Mouse (Mus musculus) adrenal gland, postnatal 36 days (tissue): ENCODE data around the gene Tspoap1. TPM values are rescaled to one million over a fixed set of nuclear protein-coding genes. Genes with fewer than 3 reads are reported as not detected.

Experiments
- DNase-seq, 2 experiments: peaks; one replicate each; pipeline ENCODE4 v3.0.0; 2021; ENCODE audit warnings: mixed read lengths in 1 of 2
- total RNA-seq, 2 experiments: library from RNA; stranded (reverse); gene quantifications; 2 replicates each; pipeline ENCODE4 v1.2.3; 2021

The Tspoap1 gene
- total RNA-seq, 2 experiments from 2014 or later = 3.5 to 5.0 TPM

DNA sequence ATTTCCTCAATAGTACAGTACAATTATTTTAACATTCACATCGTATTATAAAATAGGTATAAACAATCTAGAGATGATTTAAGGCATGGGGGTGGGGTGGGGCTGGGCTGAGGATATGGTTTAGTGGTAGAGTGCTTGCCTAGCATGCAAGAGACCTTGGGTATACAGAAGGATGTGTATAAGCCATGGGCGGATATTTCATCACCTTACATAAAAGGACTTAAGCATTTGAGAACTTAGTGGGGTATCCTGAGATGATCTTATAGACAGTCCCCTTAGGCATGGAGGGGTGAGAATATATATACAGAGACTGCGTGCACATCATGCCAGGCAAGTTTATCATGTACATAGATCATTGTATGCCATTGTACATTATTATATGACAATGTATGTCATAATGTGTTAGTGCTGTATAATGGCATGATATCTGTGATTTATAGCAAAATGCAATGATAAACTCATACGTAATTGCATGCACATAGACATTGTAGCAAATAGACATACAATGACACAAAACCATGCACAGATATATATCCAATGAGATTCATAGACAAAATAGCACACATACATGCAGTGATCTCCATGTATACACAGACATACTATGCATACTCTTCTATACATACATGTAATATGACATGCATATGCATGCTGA is 1.3 kb upstream of the Tspoap1 start:
- DNase-seq = no peak

DNA sequence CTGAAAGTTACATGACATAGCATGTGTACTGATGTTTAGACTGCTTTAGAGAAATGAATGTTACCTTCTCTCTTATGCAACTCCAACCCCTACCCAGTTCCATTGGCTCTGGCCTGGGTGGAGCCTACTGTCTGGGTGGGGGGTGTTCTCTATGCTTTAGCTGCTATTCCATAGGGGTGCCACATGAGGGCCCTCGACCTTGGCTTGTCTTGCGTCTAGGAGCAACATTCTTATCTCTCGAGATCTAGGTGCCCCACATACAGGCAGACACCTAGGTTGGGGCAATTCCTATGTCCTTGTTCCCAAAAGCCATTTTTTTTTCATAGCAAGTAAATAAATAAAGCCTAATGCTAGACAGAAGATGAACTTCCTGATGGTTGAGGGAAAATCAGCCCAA is 734 bp upstream of the Tspoap1 start:
- peak in 1 of 2 experiments; percentile 43 for DNase-seq

- DNase-seq = no peak
Measured at GRCm38 (mm10) chr11:87761181-87761721, 910 bp downstream of the Tspoap1 start.

GRCm38 (mm10) chr11:87761806-87762701 is 1.7 kb downstream of the Tspoap1 start:
- no peak for DNase-seq

DNA sequence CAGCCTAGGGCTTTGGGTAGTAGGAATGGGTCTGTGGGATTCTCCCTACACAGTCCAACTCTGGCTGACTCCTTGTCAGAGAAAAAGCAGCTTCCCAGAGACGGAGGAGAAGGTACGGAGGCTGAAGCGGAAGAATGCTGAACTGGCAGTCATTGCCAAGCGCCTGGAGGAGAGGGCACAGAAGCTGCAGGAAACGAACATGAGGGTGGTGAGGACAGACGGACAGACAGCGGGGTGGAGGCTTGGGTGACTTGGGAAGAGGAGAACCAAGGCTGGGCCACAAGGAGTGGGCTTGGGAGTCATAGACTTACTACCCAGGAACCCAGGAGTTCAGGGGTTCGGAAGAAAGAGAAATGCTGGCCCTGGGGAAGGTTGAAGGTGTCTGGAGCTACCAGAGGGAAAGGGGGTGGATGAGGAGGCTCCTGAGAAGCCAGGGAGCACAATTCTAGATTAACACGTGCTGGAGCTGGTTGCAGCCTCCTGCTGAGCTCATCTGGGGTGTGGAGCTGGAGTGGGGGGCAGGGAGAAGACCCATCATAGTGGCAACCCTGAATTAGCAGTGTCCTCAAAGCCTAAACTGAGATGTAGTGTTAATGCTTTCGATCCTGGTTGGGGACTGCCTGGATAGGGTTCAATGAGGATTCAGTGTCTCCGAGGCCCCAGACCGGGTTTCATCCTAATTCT is 2.5 kb downstream of the Tspoap1 start:
- DNase-seq = no peak

- DNase-seq = peak; percentile 51 to 56
Measured at GRCm38 (mm10) chr11:87763511-87763987, 3.2 kb downstream of the Tspoap1 start.

DNA sequence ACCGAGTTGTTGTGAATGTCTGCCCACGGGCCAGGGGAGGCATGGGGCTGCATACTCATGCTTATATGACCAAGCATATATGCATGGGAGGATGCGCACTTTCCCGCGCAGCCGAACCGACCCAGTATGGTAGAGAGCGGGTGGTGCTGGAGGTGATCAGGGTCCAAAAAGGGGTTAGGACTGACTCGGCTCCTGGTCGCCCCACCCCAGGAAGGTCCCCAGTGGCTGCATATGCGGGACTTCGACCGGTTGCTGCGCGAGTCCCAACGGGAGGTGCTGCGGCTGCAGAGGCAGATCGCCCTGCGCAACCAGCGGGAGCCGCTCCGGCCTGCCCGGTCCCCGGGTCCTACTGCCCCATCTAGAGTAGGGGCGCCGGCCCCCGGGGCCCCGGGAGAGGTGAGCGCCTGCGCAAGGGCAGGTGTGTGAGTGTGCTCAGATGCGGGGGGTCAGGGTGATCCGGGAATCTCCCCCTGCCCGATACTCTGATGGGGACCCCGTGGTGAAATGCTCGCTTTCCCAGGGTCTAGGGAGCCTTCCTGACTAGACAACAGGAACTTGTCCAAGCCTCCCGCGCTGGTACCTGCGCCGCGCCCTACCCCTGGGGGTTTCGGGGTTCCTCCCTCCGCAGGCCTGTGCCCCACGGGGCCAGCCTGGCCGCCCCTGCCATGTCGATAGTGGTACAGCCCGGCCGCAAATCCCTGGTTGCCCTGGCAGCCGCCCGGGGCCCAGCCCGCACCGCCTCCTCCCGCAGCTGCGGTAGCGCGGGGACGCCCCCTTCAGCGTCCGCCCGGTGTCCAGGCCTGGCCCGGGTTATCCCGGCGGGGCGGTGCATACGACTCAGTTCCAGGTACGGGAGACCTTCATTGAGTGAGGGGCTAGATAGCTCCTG is 3.9 kb downstream of the Tspoap1 start:
- peak; percentile 59 to 77 for DNase-seq

DNA sequence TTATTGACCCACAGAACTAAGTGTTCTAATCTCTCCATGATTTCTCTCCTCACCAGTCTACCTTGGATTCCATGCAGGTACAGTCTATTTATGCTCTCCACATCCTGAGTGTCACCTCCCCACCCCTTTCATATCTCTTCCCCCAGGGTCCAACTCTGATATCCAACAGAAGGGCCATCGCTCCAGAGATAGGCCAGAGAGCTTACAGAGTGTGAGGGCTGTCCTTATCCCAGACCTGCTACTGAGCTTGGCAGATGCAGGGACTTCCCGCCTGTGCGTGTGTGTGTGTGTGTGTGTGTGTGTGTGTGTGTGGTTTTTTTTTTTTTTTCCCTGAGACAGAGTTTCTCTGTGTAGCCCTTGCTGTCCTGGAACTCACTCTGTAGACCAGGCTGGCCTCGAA is 8.4 kb downstream of the Tspoap1 start:
- no peak for DNase-seq

- DNase-seq = peak; percentile 78 to 89
Measured at GRCm38 (mm10) chr11:87770989-87771388, 10.6 kb downstream of the Tspoap1 start.

- no peak for DNase-seq
Measured at GRCm38 (mm10) chr11:87772354-87772753, 12.0 kb downstream of the Tspoap1 start.

GRCm38 (mm10) chr11:87778100-87778765 is 17.9 kb downstream of the Tspoap1 start:
- peak; percentile 74 to 76 for DNase-seq

DNA sequence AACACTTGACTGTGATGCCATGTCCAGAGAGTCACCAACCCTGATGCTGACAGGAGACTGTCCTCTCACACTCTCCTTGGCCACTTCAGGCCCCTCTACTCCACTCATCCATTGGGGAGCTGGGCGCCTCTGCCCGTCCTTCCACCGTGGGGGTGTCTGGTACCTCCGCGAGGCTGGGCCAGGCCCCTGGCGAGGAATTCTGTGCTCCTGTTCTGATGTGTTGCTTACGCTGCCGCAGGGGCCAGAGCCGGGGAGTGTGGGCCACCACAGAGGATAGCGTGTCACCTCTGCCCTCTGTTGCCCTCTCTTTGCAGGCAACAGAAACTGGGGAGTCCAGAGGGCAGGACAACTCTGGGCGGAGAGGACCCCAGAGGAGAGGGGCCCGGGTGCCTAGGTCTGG is 18.6 kb downstream of the Tspoap1 start:
- DNase-seq = no peak

GRCm38 (mm10) chr11:87779392-87779791 is 19.1 kb downstream of the Tspoap1 start:
- DNase-seq = peak; percentile 26 to 37

- no peak for DNase-seq
Measured at GRCm38 (mm10) chr11:87780130-87780529, 19.8 kb downstream of the Tspoap1 start.

- no peak for DNase-seq
Measured at GRCm38 (mm10) chr11:87790088-87790487, 29.7 kb downstream of the Tspoap1 start.

DNA sequence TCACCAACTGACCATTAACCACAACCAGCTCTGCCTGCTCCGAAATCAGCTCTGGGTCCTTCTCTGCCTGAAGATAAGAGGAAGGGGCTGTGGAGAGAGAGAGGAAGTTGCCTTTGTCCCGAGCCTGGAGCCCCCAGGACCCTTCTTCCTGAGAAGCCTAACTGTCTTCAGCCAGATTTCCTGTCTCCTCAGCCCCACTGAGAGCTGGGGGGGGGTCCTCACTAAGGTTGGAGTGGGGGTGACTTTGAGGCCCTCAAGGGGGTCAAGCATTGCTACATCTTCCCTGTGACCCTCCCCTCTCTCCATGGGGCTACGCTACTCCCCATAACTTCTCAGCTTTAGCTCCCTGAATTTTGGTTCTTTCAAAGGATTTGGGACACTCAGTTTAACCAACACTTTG is 33.1 kb downstream of the Tspoap1 start, which contains the start of gene Mpo:
Gene Mpo, plus strand, starts transcription at position 122 of the 400 bp plus-strand sequence.
- no peak for DNase-seq

GRCm38 (mm10) chr11:87801711-87802275 is 41.5 kb downstream of the Tspoap1 start:
- DNase-seq = no peak

GRCm38 (mm10) chr11:87802621-87803020 is 42.3 kb downstream of the Tspoap1 start:
- DNase-seq = peak; percentile 19 to 39

DNA sequence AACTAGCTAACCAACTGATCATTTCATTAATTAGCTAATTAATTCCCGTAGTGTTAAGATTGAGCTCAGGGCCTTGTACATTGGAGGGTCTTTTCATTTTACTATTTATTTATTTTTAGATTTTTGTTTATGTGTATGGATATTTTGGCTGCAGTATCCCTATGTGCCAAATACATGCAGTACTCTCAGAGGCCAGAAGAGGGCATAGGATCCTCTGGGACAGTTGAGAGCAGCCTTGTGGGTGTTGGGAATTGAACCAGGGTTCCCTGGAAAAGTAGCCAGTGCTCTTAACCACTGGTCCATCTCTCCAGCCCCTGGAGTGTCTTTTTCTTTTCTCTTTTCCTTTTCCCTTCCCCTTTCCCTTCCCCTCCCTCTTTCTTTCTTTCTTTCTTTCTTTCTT is 45.1 kb downstream of the Tspoap1 start:
- DNase-seq = peak; percentile 16 to 44

GRCm38 (mm10) chr11:87807433-87807832 is 47.1 kb downstream of the Tspoap1 start:
- no peak for DNase-seq
